Mouse (Mus musculus) forebrain, postnatal 0 days (tissue): Measurements from ENCODE around the gene Trdmt1. TPM values are rescaled to one million over a fixed set of nuclear protein-coding genes. Genes with fewer than 3 reads are reported as not detected.

ENCODE experiments used
- ATAC-seq: fragments of 200-750 bp; cut with Nextera tagmentation; 2 replicates; pipeline ENCODE4 v1.8.0; 2017; ENCODE audit warnings: mild to moderate bottlenecking, moderate library complexity
- DNase-seq: peaks from one replicate; pipeline ENCODE4 v3.0.0-alpha.2; 2015
- H3K27ac ChIP-seq: fragments of 300-500 bp; sonication (generic); 2 replicates; pipeline ENCODE4 v1.5.1; 2014; ENCODE audit warnings: low read depth, mild to moderate bottlenecking, antibody characterized with exemption, low read length, moderate library complexity, mixed read lengths
- H3K27me3 ChIP-seq: fragments of 300-500 bp; sonication (generic); 2 replicates; pipeline ENCODE4 v1.6.1; 2014; ENCODE audit warnings: mild to moderate bottlenecking, low read length, mixed read lengths; ENCODE audit not compliant: insufficient read depth
- H3K36me3 ChIP-seq: fragments of 300-500 bp; sonication (generic); 2 replicates; pipeline ENCODE4 v1.6.1; 2014; ENCODE audit warnings: mild to moderate bottlenecking, moderate library complexity; ENCODE audit not compliant: insufficient read depth
- H3K4me1 ChIP-seq: fragments of 300-500 bp; sonication (generic); 2 replicates; pipeline ENCODE4 v1.6.1; 2014; ENCODE audit warnings: antibody characterized with exemption; ENCODE audit not compliant: insufficient read depth
- H3K4me2 ChIP-seq: fragments of 300-500 bp; sonication (generic); 2 replicates; pipeline ENCODE4 v1.6.1; 2014; ENCODE audit warnings: low read depth, mild to moderate bottlenecking, moderate library complexity
- H3K4me3 ChIP-seq: fragments of 300-500 bp; sonication (generic); 2 replicates; pipeline ENCODE4 v1.5.1; 2014; ENCODE audit warnings: low read depth, low read length, mixed read lengths
- H3K9ac ChIP-seq: fragments of 300-500 bp; sonication (generic); 2 replicates; pipeline ENCODE4 v1.6.1; 2014; ENCODE audit warnings: mild to moderate bottlenecking
- H3K9me3 ChIP-seq: fragments of 300-500 bp; sonication (generic); 2 replicates; pipeline ENCODE4 v1.6.1; 2016; ENCODE audit warnings: low read length
- CTCF ChIP-seq: sonication (generic); IDR thresholded peaks from 2 replicates; pipeline ENCODE4 v1.5.1; 2016; ENCODE audit warnings: antibody characterized with exemption, control low read depth, low read depth
- WGBS: fragments of 180-500 bp; shearing (Covaris S2); extraction: QIAGEN DNeasy Blood & Tissue Kit; methylation state at CpG from one replicate; pipeline ENCODE4 v1.1.7; 2014; 5-methylcytosine and 5-hydroxymethylcytosine counted together
- polyA plus RNA-seq: library from polyadenylated mRNA; unstranded; fragments of >200 nt; fragmentation: Nextera tagmentation; extraction: Ambion mirVana; gene quantifications from 2 replicates; pipeline ENCODE4 v1.2.1, GENCODE M21; 2015
- total RNA-seq: library from RNA; depleted of rRNA; stranded (reverse); fragments of >200 nt; gene quantifications from 2 replicates; pipeline ENCODE4 v1.2.3, GENCODE M21; 2014

The Trdmt1 gene
- total and polyA plus RNA-seq, 2 experiments from 2014 or later: 7.8 to 11.3 TPM

GRCm38 (mm10) chr2:13557145-13558030, 12.9 kb upstream of the Trdmt1 start:
- Histone ChIP-seq H3K4me1 (no peaks in the 10 kb centered on the region), H3K9ac (no peak overlapping the region), H3K27ac (no peak overlapping the region), H3K27me3 (no peaks in the 10 kb centered on the region), H3K4me3 (no peak overlapping the region), H3K4me2 (no peak overlapping the region), H3K36me3 (no peaks in the 10 kb centered on the region), H3K9me3 (no peaks in the 10 kb centered on the region)
- TF ChIP-seq CTCF: no peak
- no peak for DNase-seq
- 82% methylated on average over 9 of the region's 9 CpGs for WGBS
- ATAC-seq: no peak

- H3K4me2 ChIP-seq: no peak overlapping the region
- TF ChIP-seq CTCF: no peak
- no peaks in the 10 kb centered on the region for H3K4me1 ChIP-seq
- no peak overlapping the region for H3K27ac ChIP-seq
- H3K27me3 ChIP-seq: no peaks in the 10 kb centered on the region
- H3K9ac ChIP-seq: no peak overlapping the region
- H3K4me3 ChIP-seq: no peak overlapping the region
- H3K36me3 ChIP-seq: no peaks in the 10 kb centered on the region
- no peak for DNase-seq
- ATAC-seq: no peak
- H3K9me3 ChIP-seq: no peaks in the 10 kb centered on the region
These were observed 11.8 kb upstream of the Trdmt1 start for GRCm38 (mm10) chr2:13556239-13556638.

- Histone ChIP-seq H3K9ac (no peak overlapping the region), H3K4me3 (no peak overlapping the region), H3K9me3 (no peaks in the 10 kb centered on the region), H3K27me3 (no peaks in the 10 kb centered on the region), H3K27ac (no peak overlapping the region), H3K4me2 (no peak overlapping the region), H3K36me3 (no peaks in the 10 kb centered on the region), H3K4me1 (no peaks in the 10 kb centered on the region)
- TF ChIP-seq CTCF: no peak
- WGBS: 59% methylated on average over 2 of the region's 2 CpGs
- DNase-seq (no peak), ATAC-seq (no peak)
These were observed 9.5 kb upstream of the Trdmt1 start for GRCm38 (mm10) chr2:13553966-13554365.

- H3K27me3 ChIP-seq: no peaks in the 10 kb centered on the region
- no peaks in the 10 kb centered on the region for H3K9me3 ChIP-seq
- DNase-seq (peak; percentile 16), ATAC-seq (no peak)
- 30% methylated on average over 3 of the region's 3 CpGs for WGBS
- no peaks in the 10 kb centered on the region for H3K36me3 ChIP-seq
- no peak overlapping the region for H3K4me3 ChIP-seq
- H3K9ac ChIP-seq: no peak overlapping the region
- H3K4me2 ChIP-seq: no peak overlapping the region
- H3K27ac ChIP-seq: no peak overlapping the region
- H3K4me1 ChIP-seq: no peaks in the 10 kb centered on the region
- no peak for TF ChIP-seq CTCF
These were observed 4.3 kb upstream of the Trdmt1 start for GRCm38 (mm10) chr2:13548749-13549148.

GRCm38 (mm10) chr2:13543519-13544124, 846 bp downstream of the Trdmt1 start:
- Histone ChIP-seq H3K9me3 (no peaks in the 10 kb centered on the region), H3K27me3 (no peaks in the 10 kb centered on the region), H3K4me3 (peak overlapping the region; percentile 59), H3K9ac (peak overlapping the region; percentile 71), H3K27ac (peak overlapping the region; percentile 84; the same call in 1 of the 2 replicates), H3K36me3 (no peaks in the 10 kb centered on the region), H3K4me2 (peak overlapping the region; percentile 71), H3K4me1 (no peaks in the 10 kb centered on the region)
- 30% methylated on average over 8 of the region's 8 CpGs for WGBS
- TF ChIP-seq CTCF: no peak
- no peak for ATAC-seq
- no peak for DNase-seq

GRCm38 (mm10) chr2:13539860-13540259, 4.6 kb downstream of the Trdmt1 start:
- ATAC-seq: no peak
- TF ChIP-seq CTCF: no peak
- Histone ChIP-seq H3K9ac (no peak overlapping the region), H3K4me2 (no peak overlapping the region), H3K4me3 (no peak overlapping the region), H3K36me3 (no peaks in the 10 kb centered on the region), H3K9me3 (no peaks in the 10 kb centered on the region), H3K27me3 (no peaks in the 10 kb centered on the region), H3K4me1 (no peaks in the 10 kb centered on the region), H3K27ac (no peak overlapping the region)
- no peak for DNase-seq
- 90% methylated on average over 1 of the region's 1 CpGs for WGBS

- H3K4me1 ChIP-seq: no peaks in the 10 kb centered on the region
- no peaks in the 10 kb centered on the region for H3K36me3 ChIP-seq
- H3K4me2 ChIP-seq: no peak overlapping the region
- no peaks in the 10 kb centered on the region for H3K27me3 ChIP-seq
- no peak overlapping the region for H3K4me3 ChIP-seq
- WGBS: 81% methylated on average over 6 of the region's 6 CpGs
- H3K27ac ChIP-seq: no peak overlapping the region
- H3K9me3 ChIP-seq: no peaks in the 10 kb centered on the region
- no peak for TF ChIP-seq CTCF
- H3K9ac ChIP-seq: no peak overlapping the region
- DNase-seq: no peak
- ATAC-seq: no peak
These were observed 5.6 kb downstream of the Trdmt1 start for GRCm38 (mm10) chr2:13538704-13539377.
